Mouse (Mus musculus): ENCODE measurements around the gene Pald1.

The Pald1 gene

GRCm38 (mm10) chr10:61273844-61274215 lies 109.5 kb downstream of the Pald1 start:
- DNase-seq: no peak

- no peak for DNase-seq
These were observed 110.1 kb downstream of the Pald1 start, which contains the start of gene Adamts14 for GRCm38 (mm10) chr10:61273081-61273843. TSS of gene Adamts14 (minus strand) at chr10:61273438.

- no peak for DNase-seq
These were observed 110.7 kb downstream of the Pald1 start for GRCm38 (mm10) chr10:61272631-61273030.

GRCm38 (mm10) chr10:61272089-61272626 lies 111.2 kb downstream of the Pald1 start:
- no peak for DNase-seq

Data from layer of hippocampus, adult 9-11 months (tissue).